Mouse (Mus musculus): ENCODE results near the gene Rps6ka5. TPM values are rescaled to one million over a fixed set of nuclear protein-coding genes. Genes with fewer than 3 reads are reported as not detected.

Gene Rps6ka5
- total and polyA plus RNA-seq, 3 experiments, result 0.92 to 3.3 TPM; not detected in 1

DNA sequence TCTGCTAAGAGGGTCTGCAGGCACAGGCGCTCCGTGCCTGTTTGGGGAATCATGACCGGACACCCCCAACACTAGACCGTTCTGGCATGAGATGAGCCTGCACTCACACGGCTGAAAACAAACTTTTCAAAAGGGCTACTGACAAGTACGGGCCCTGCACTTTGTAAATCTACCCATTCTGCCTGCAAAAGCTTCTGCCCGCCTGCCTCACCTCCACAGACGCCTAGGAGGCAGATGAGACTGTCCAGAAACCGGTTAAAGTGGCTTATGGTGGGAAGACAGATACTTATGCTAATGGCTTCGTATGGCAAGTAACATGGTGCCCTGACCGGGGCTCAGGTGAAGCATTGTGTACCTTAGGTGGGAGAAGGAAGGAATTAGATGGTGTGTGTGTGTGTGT, 189.7 kb downstream of the Rps6ka5 start:
- H3K4me3 ChIP-seq (ENCODE audit: control insufficient read depth in 1 of 2, insufficient read depth in 1 of 2, low read depth in 2 of 2, low read length in 2 of 2), result no peak overlapping the region
- H3K9me3 ChIP-seq (replicated peaks; ENCODE audit: insufficient read depth, low read length), result no peaks in the 10 kb centered on the region
- no peaks in the 10 kb centered on the region for H3K27me3 ChIP-seq (ENCODE audit: control insufficient read depth in 1 of 2, insufficient read depth in 2 of 2, low read length in 2 of 2)
- H3K4me1 ChIP-seq (ENCODE audit: control insufficient read depth in 1 of 2, insufficient read depth in 2 of 2, low read length in 2 of 2), result peaks cover 3 to 7% of the 10 kb centered on the region in 2 experiments
- TF ChIP-seq CTCF (IDR thresholded peaks at IDR 0.05 in 2 of 3, conservative IDR thresholded peaks at IDR 0.05 in 1 of 3; ENCODE audit: control insufficient read depth in 1 of 3, insufficient read depth in 1 of 3, low read depth in 2 of 3, low read length in 3 of 3, poor library complexity in 1 of 3, severe bottlenecking in 1 of 3) (no peak), MYC (IDR thresholded peaks at IDR 0.05; ENCODE audit: low read depth, low read length) (no peak), ZNF384 (IDR thresholded peaks at IDR 0.05; ENCODE audit: low read depth, low read length) (no peak), ZKSCAN1 (IDR thresholded peaks at IDR 0.05; ENCODE audit: low read depth, low read length) (no peak), MAZ (IDR thresholded peaks at IDR 0.05; ENCODE audit: low read depth, low read length) (no peak), USF2 (IDR thresholded peaks at IDR 0.05; ENCODE audit: borderline replicate concordance in 1 of 2, insufficient read depth in 1 of 2, low read depth in 1 of 2, low read length in 2 of 2) (no peak), TCF12 (IDR thresholded peaks at IDR 0.05; ENCODE audit: low read depth, low read length) (no peak)
- no peak overlapping the region for H3K9ac ChIP-seq (ENCODE audit: control insufficient read depth, low read depth, low read length, poor library complexity, severe bottlenecking)
- peaks cover 0 to 11% of the 10 kb centered on the region in 2 experiments; a peak in 2 of 4 replicates for H3K36me3 ChIP-seq (ENCODE audit: control insufficient read depth in 1 of 2, insufficient read depth in 2 of 2, low read length in 2 of 2)
- no peaks in the 10 kb centered on the region for H3K79me2 ChIP-seq (ENCODE audit: control insufficient read depth, insufficient read depth, low read length, poor library complexity)
- H3K27ac ChIP-seq (ENCODE audit: control insufficient read depth, low read depth, low read length), result no peak overlapping the region
- DNase-seq (ENCODE audit: low read depth, low spot score), result no peak

DNA sequence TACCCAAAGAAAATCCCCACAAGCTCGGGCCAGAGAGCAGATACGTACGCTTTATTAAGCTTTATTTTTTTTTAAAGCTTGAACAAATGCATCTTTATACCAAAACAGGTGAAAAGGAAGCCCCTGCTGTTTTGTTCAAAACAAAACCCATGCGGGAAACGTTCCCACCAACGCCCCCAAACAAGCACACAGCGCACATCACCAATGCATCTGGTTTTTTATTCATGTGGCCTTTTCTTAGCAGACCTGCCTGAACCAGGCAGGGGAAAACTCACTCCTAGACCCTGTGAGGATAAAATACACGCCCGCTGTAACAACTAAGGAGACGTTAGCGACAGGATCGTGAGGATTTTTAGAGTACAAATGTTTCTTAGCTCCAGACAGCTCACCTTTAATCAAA, 191.8 kb downstream of the Rps6ka5 start:
- DNase-seq (ENCODE audit: low read depth, low spot score), result no peak
- no peak for TF ChIP-seq USF1 (IDR thresholded peaks at IDR 0.05; ENCODE audit: low read depth, low read length)
- Histone ChIP-seq H3K79me2 (ENCODE audit: control insufficient read depth, insufficient read depth, low read length, poor library complexity) (no peaks in the 10 kb centered on the region), H3K36me3 (ENCODE audit: control insufficient read depth in 1 of 2, insufficient read depth in 2 of 2, low read length in 2 of 2) (peaks cover 0 to 20% of the 10 kb centered on the region in 2 experiments; a peak in 2 of 4 replicates), H3K9me3 (replicated peaks; ENCODE audit: insufficient read depth, low read length) (no peaks in the 10 kb centered on the region), H3K9ac (ENCODE audit: control insufficient read depth, low read depth, low read length, poor library complexity, severe bottlenecking) (no peak overlapping the region), H3K27ac (ENCODE audit: control insufficient read depth, low read depth, low read length) (no peak overlapping the region), H3K27me3 (ENCODE audit: control insufficient read depth in 1 of 2, insufficient read depth in 2 of 2, low read length in 2 of 2) (no peaks in the 10 kb centered on the region), H3K4me1 (ENCODE audit: control insufficient read depth in 1 of 2, insufficient read depth in 2 of 2, low read length in 2 of 2) (peaks cover 3 to 21% of the 10 kb centered on the region in 2 experiments), H3K4me3 (ENCODE audit: control insufficient read depth in 1 of 2, insufficient read depth in 1 of 2, low read depth in 2 of 2, low read length in 2 of 2) (no peak overlapping the region)

DNA sequence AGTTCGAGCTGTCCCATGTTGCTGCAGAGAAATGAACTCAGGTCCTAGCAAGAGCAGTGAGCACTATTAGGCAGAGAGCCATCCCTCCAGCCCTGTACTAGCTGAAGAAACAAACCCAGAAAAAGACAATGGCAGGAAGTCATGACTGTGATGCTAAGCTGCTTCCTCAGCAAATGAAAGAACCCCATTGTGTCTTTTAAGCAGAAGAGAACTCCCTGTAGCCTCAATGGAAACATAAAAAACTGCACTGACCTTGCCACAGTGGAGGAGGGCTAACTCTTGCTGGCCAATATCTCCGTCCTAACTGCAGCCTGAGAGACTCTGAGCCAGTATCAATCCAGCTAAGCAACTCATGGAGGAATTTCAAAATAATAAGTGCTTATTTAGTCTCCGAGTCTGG, 192.8 kb downstream of the Rps6ka5 start:
- no peak overlapping the region for H3K4me3 ChIP-seq (ENCODE audit: control insufficient read depth in 1 of 2, insufficient read depth in 1 of 2, low read depth in 2 of 2, low read length in 2 of 2)
- TF ChIP-seq HCFC1 (IDR thresholded peaks at IDR 0.05; ENCODE audit: low read depth, low read length), result no peak
- no peak for TF ChIP-seq JUND (IDR thresholded peaks at IDR 0.05; ENCODE audit: low read depth, low read length)
- no peak for TF ChIP-seq USF1 (IDR thresholded peaks at IDR 0.05; ENCODE audit: low read depth, low read length)
- TF ChIP-seq MYB (IDR thresholded peaks at IDR 0.05; ENCODE audit: low read depth, low read length), result no peak
- no peak for TF ChIP-seq SIN3A (IDR thresholded peaks at IDR 0.05; ENCODE audit: low read length)
- no peak for TF ChIP-seq ZKSCAN1 (IDR thresholded peaks at IDR 0.05; ENCODE audit: low read depth, low read length)
- no peak for TF ChIP-seq E2F4 (IDR thresholded peaks at IDR 0.05; ENCODE audit: borderline replicate concordance, low read depth, low read length)
- TF ChIP-seq TBP (IDR thresholded peaks at IDR 0.05; ENCODE audit: low read depth, low read length), result no peak
- TF ChIP-seq POLR2AphosphoS5 (IDR thresholded peaks at IDR 0.05; ENCODE audit: borderline replicate concordance, low read depth, low read length), result no peak
- no peak overlapping the region for H3K27ac ChIP-seq (ENCODE audit: control insufficient read depth, low read depth, low read length)
- H3K9me3 ChIP-seq (replicated peaks; ENCODE audit: insufficient read depth, low read length), result no peaks in the 10 kb centered on the region
- H3K36me3 ChIP-seq (ENCODE audit: control insufficient read depth in 1 of 2, insufficient read depth in 2 of 2, low read length in 2 of 2), result peaks cover 0 to 20% of the 10 kb centered on the region in 2 experiments; a peak in 2 of 4 replicates
- peaks cover 3 to 29% of the 10 kb centered on the region in 2 experiments for H3K4me1 ChIP-seq (ENCODE audit: control insufficient read depth in 1 of 2, insufficient read depth in 2 of 2, low read length in 2 of 2)
- no peaks in the 10 kb centered on the region for H3K27me3 ChIP-seq (ENCODE audit: control insufficient read depth in 1 of 2, insufficient read depth in 2 of 2, low read length in 2 of 2)
- H3K79me2 ChIP-seq (ENCODE audit: control insufficient read depth, insufficient read depth, low read length, poor library complexity), result no peaks in the 10 kb centered on the region
- no peak overlapping the region for H3K9ac ChIP-seq (ENCODE audit: control insufficient read depth, low read depth, low read length, poor library complexity, severe bottlenecking)
- no peak for DNase-seq (ENCODE audit: low read depth, low spot score)

Data from MEL (cell line).